Mouse (Mus musculus) heart, embryonic 15.5 days (tissue): ENCODE measurements at regions not wholly inside any gene's neighbourhood (a gene's known extent, or its start where the extent isn't known, plus 50 kb on each side); places are given as distances from the start of the nearest gene placed in this dataset.

Source experiments
- ATAC-seq: fragments of 200-750 bp; cut with Nextera tagmentation; replicated peaks from 2 replicates; pipeline ENCODE4 v1.8.0; 2017; ENCODE audit warnings: low read depth, moderate TSS enrichment; ENCODE audit not compliant: insufficient number of reproducible peaks, insufficient read depth, low FRiP score
- H3K27ac ChIP-seq: fragments of 300-500 bp; sonication (generic); 2 replicates; pipeline ENCODE4 v1.5.1; 2015; ENCODE audit warnings: mild to moderate bottlenecking, inconsistent platforms
- H3K27me3 ChIP-seq: fragments of 300-500 bp; sonication (generic); 2 replicates; pipeline ENCODE4 v1.6.1; 2015; ENCODE audit warnings: inconsistent platforms
- H3K36me3 ChIP-seq: fragments of 300-500 bp; sonication (generic); 2 replicates; pipeline ENCODE4 v1.6.1; 2015; ENCODE audit warnings: mild to moderate bottlenecking, inconsistent platforms
- H3K4me1 ChIP-seq: fragments of 300-500 bp; sonication (generic); replicated peaks from 2 replicates; pipeline ENCODE4 v1.6.1; 2015; ENCODE audit warnings: inconsistent platforms
- H3K4me2 ChIP-seq: fragments of 300-500 bp; sonication (generic); 2 replicates; pipeline ENCODE4 v1.6.1; 2015; ENCODE audit warnings: inconsistent platforms, mild to moderate bottlenecking, moderate library complexity
- H3K4me3 ChIP-seq: fragments of 300-500 bp; sonication (generic); 2 replicates; pipeline ENCODE4 v1.5.1; 2015; ENCODE audit warnings: mild to moderate bottlenecking, inconsistent platforms
- H3K9ac ChIP-seq: fragments of 300-500 bp; sonication (generic); 2 replicates; pipeline ENCODE4 v1.6.1; 2015; ENCODE audit warnings: mild to moderate bottlenecking, inconsistent platforms
- H3K9me3 ChIP-seq: fragments of 300-500 bp; sonication (generic); replicated peaks from 2 replicates; pipeline ENCODE4 v1.6.1; 2016; ENCODE audit warnings: inconsistent platforms
- WGBS: fragments of 180-500 bp; shearing (Covaris S2); methylation state at CpG from one replicate; pipeline ENCODE4 v1.1.7; 2015; ENCODE audit warnings: mixed read lengths; 5-methylcytosine and 5-hydroxymethylcytosine counted together

GRCm38 (mm10) chr16:63220228-63220879 is 366.2 kb downstream of the Pros1 start:
- Histone ChIP-seq H3K4me3 (no peak overlapping the region), H3K4me1 (no peaks in the 10 kb centered on the region), H3K4me2 (no peak overlapping the region), H3K9ac (no peak overlapping the region), H3K36me3 (no peaks in the 10 kb centered on the region), H3K27ac (no peak overlapping the region), H3K9me3 (no peaks in the 10 kb centered on the region), H3K27me3 (no peaks in the 10 kb centered on the region)
- 49% methylated on average over 10 of the region's 10 CpGs for WGBS
- no peak for ATAC-seq

GRCm38 (mm10) chr16:63224608-63225007 is 370.5 kb downstream of the Pros1 start:
- WGBS: 84% methylated on average over 6 of the region's 6 CpGs
- Histone ChIP-seq H3K9ac (no peak overlapping the region), H3K4me2 (no peak overlapping the region), H3K4me3 (no peak overlapping the region), H3K9me3 (no peaks in the 10 kb centered on the region), H3K27me3 (no peaks in the 10 kb centered on the region), H3K36me3 (no peaks in the 10 kb centered on the region), H3K27ac (no peak overlapping the region), H3K4me1 (no peaks in the 10 kb centered on the region)
- ATAC-seq: no peak

GRCm38 (mm10) chr16:63225097-63225496 is 371.0 kb downstream of the Pros1 start:
- H3K4me1 ChIP-seq: no peaks in the 10 kb centered on the region
- H3K36me3 ChIP-seq: no peaks in the 10 kb centered on the region
- ATAC-seq: no peak
- no peaks in the 10 kb centered on the region for H3K9me3 ChIP-seq
- no peak overlapping the region for H3K27ac ChIP-seq
- H3K9ac ChIP-seq: no peak overlapping the region
- no peaks in the 10 kb centered on the region for H3K27me3 ChIP-seq
- H3K4me3 ChIP-seq: no peak overlapping the region
- WGBS: 72% methylated on average over 8 of the region's 8 CpGs
- H3K4me2 ChIP-seq: no peak overlapping the region

GRCm38 (mm10) chr16:63229135-63229534 is 375.0 kb downstream of the Pros1 start:
- Histone ChIP-seq H3K9ac (no peak overlapping the region), H3K4me1 (no peaks in the 10 kb centered on the region), H3K36me3 (no peaks in the 10 kb centered on the region), H3K4me3 (no peak overlapping the region), H3K27ac (no peak overlapping the region), H3K27me3 (no peaks in the 10 kb centered on the region), H3K9me3 (no peaks in the 10 kb centered on the region), H3K4me2 (no peak overlapping the region)
- ATAC-seq: no peak
- 21% methylated on average over 1 of the region's 1 CpGs for WGBS

- no peaks in the 10 kb centered on the region for H3K27me3 ChIP-seq
- no peak overlapping the region for H3K27ac ChIP-seq
- no peaks in the 10 kb centered on the region for H3K9me3 ChIP-seq
- H3K9ac ChIP-seq: no peak overlapping the region
- H3K4me1 ChIP-seq: no peaks in the 10 kb centered on the region
- no peaks in the 10 kb centered on the region for H3K36me3 ChIP-seq
- 58% methylated on average over 3 of the region's 3 CpGs for WGBS
- H3K4me3 ChIP-seq: no peak overlapping the region
- no peak overlapping the region for H3K4me2 ChIP-seq
- no peak for ATAC-seq
These were observed 375.5 kb downstream of the Pros1 start for GRCm38 (mm10) chr16:63229567-63229966.

DNA sequence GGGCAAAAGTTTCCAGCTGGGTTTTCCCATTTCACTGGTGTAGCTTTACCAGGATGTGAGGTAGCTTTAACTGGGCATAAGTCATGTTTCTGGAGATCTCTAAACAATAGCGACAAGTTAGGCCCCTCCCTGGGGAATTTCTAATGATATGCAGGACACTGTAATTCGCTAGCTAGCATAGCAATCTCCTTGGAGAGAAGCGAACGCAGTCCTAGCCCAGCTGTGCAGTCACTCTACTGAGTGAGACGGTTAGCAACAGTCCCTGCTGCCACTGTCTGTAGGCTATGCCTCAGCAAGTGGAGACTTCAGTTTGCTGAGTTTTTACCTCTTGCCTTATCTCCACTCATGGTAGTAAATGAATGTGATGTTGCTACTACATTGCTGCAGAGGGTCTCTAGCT is 416.1 kb downstream of the Pros1 start:
- 32% methylated on average over 5 of the region's 5 CpGs for WGBS
- H3K27ac ChIP-seq: no peak overlapping the region
- no peak overlapping the region for H3K9ac ChIP-seq
- no peaks in the 10 kb centered on the region for H3K4me1 ChIP-seq
- peak; percentile 18; the same call in 1 of the 2 replicates for ATAC-seq
- no peaks in the 10 kb centered on the region for H3K27me3 ChIP-seq
- H3K9me3 ChIP-seq: no peaks in the 10 kb centered on the region
- no peak overlapping the region for H3K4me3 ChIP-seq
- H3K4me2 ChIP-seq: no peak overlapping the region
- H3K36me3 ChIP-seq: no peaks in the 10 kb centered on the region

- H3K9me3 ChIP-seq: no peaks in the 10 kb centered on the region
- 73% methylated on average over 1 of the region's 1 CpGs for WGBS
- ATAC-seq: no peak
These were observed 423.4 kb downstream of the Pros1 start for GRCm38 (mm10) chr16:63277556-63277955.

GRCm38 (mm10) chr16:63278259-63278697 is 424.2 kb downstream of the Pros1 start:
- Histone ChIP-seq H3K4me2 (no peak overlapping the region), H3K36me3 (no peaks in the 10 kb centered on the region), H3K27me3 (no peaks in the 10 kb centered on the region), H3K9ac (no peak overlapping the region), H3K4me1 (no peaks in the 10 kb centered on the region), H3K9me3 (no peaks in the 10 kb centered on the region), H3K27ac (no peak overlapping the region), H3K4me3 (no peak overlapping the region)
- 60% methylated on average over 2 of the region's 2 CpGs for WGBS
- no peak for ATAC-seq

More at GRCm38 (mm10) chr16:63277556-63277955, 423.4 kb downstream of the Pros1 start:
- Histone ChIP-seq H3K27me3 (no peaks in the 10 kb centered on the region), H3K4me1 (no peaks in the 10 kb centered on the region), H3K36me3 (no peaks in the 10 kb centered on the region), H3K9ac (no peak overlapping the region), H3K4me2 (no peak overlapping the region), H3K4me3 (no peak overlapping the region), H3K27ac (no peak overlapping the region)

- Histone ChIP-seq H3K36me3 (no peaks in the 10 kb centered on the region), H3K4me3 (no peak overlapping the region), H3K4me2 (no peak overlapping the region), H3K27ac (no peak overlapping the region), H3K9ac (no peak overlapping the region), H3K4me1 (no peaks in the 10 kb centered on the region), H3K9me3 (no peaks in the 10 kb centered on the region), H3K27me3 (no peaks in the 10 kb centered on the region)
- ATAC-seq: no peak
- 69% methylated on average over 7 of the region's 7 CpGs for WGBS
These were observed 433.5 kb downstream of the Pros1 start for GRCm38 (mm10) chr16:63287655-63288054.

- no peak overlapping the region for H3K4me2 ChIP-seq
- H3K27me3 ChIP-seq: no peaks in the 10 kb centered on the region
- no peaks in the 10 kb centered on the region for H3K9me3 ChIP-seq
- H3K36me3 ChIP-seq: no peaks in the 10 kb centered on the region
- H3K9ac ChIP-seq: no peak overlapping the region
- WGBS: 74% methylated on average over 1 of the region's 1 CpGs
- H3K4me1 ChIP-seq: no peaks in the 10 kb centered on the region
- no peak for ATAC-seq
- H3K4me3 ChIP-seq: no peak overlapping the region
- no peak overlapping the region for H3K27ac ChIP-seq
These were observed 457.6 kb downstream of the Pros1 start for GRCm38 (mm10) chr16:63311676-63312075.

- no peak overlapping the region for H3K4me3 ChIP-seq
- H3K9ac ChIP-seq: no peak overlapping the region
- no peak for ATAC-seq
- no peaks in the 10 kb centered on the region for H3K4me1 ChIP-seq
- H3K36me3 ChIP-seq: no peaks in the 10 kb centered on the region
- no peaks in the 10 kb centered on the region for H3K9me3 ChIP-seq
- no peak overlapping the region for H3K27ac ChIP-seq
- H3K4me2 ChIP-seq: no peak overlapping the region
- H3K27me3 ChIP-seq: no peaks in the 10 kb centered on the region
- WGBS: 67% methylated on average over 1 of the region's 1 CpGs
These were observed 459.4 kb downstream of the Pros1 start for GRCm38 (mm10) chr16:63313544-63313943.

GRCm38 (mm10) chr16:63319602-63320001 is 465.5 kb downstream of the Pros1 start:
- H3K4me2 ChIP-seq: no peak overlapping the region
- no peak overlapping the region for H3K9ac ChIP-seq
- H3K9me3 ChIP-seq: no peaks in the 10 kb centered on the region
- H3K36me3 ChIP-seq: no peaks in the 10 kb centered on the region
- no peak overlapping the region for H3K4me3 ChIP-seq
- ATAC-seq: no peak
- H3K27me3 ChIP-seq: no peaks in the 10 kb centered on the region
- H3K27ac ChIP-seq: no peak overlapping the region
- H3K4me1 ChIP-seq: no peaks in the 10 kb centered on the region
- WGBS: 34% methylated on average over 5 of the region's 5 CpGs
